Mouse (Mus musculus) heart, adult 11 months (tissue): ENCODE measurements around the gene Ntm.

Experiments
- DNase-seq: peaks from one replicate; pipeline ENCODE4 v3.0.0; 2022

Gene Ntm

DNA sequence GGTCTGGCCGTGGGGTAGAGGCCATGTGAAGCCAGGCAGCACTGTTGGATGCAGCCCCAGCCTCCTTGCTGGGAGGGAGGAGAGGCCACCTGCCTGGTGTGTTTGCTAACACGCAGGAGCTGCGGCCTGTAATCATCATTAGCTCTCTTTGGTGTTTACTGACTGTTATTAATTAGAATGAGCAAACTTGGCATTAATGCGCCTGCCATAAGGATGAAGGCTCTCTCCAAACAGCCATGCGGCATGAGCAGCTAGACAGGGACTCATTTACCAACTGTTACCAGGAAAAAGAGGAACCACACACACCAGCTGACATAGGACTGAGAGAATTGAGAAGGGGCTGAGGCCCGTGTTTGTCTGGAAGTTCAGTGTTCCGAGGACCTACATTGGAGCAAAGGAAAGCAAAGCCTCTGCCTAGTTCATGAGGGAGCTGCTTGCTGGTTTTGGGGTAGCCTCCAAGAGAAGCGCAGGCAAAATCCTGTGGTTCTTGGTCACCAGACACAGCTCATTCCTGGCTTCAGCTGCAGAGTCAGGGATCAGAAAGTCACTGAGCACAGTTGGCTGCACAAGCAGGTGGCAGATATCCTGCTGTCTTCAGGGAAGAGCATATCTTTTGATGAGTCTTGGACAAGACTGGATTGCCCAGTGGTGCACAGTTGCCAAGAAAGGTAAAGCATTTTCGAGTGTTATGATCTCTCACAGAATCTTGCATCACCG is 171.6 kb downstream of the Ntm start:
- DNase-seq = peak; percentile 74

DNA sequence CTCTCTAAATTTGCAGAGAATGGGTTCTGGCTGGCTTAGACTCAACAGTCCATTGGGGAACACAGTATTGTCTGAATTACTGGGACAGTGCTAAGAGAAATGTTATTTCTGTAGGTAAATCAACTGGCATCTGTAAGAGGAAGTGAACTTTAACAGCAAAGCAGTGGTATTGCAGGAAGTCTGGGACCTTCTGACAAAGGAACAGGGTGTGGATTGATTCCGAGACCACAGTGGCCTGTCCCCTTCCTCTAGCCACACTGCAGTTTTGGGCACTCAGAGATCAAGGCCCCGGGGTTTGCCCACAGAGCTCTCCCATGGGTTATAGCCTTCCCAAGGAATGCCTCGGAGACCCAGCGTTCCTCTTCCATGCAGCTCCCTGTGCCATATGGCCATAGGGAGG is 172.9 kb downstream of the Ntm start:
- DNase-seq = peak; percentile 21

DNA sequence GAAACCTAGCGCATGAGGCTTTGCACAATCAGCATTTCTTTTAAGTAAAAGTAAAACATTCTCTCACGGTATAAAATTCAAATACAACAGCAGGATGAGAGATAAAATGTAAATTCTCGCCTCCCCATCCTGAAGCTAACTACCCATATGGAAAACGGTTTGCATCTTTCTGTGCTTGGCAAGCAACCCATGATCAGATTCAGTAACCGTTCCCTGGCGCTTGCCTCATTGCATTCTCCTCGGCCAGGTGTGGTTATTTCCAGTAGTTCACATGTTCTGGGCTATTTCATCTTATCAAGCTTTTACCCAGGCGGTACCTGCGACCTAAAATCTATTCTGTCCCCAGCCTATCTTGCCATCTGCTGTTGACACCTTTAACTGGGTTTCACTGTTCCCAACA is 174.1 kb downstream of the Ntm start:
- peak; percentile 64 for DNase-seq

GRCm38 (mm10) chr9:29787408-29787807 is 175.5 kb downstream of the Ntm start:
- peak; percentile 29 for DNase-seq

GRCm38 (mm10) chr9:29782697-29783096 is 180.2 kb downstream of the Ntm start:
- peak; percentile 79 for DNase-seq

- DNase-seq = no peak
Observed at GRCm38 (mm10) chr9:29779739-29780138, 183.2 kb downstream of the Ntm start.

DNA sequence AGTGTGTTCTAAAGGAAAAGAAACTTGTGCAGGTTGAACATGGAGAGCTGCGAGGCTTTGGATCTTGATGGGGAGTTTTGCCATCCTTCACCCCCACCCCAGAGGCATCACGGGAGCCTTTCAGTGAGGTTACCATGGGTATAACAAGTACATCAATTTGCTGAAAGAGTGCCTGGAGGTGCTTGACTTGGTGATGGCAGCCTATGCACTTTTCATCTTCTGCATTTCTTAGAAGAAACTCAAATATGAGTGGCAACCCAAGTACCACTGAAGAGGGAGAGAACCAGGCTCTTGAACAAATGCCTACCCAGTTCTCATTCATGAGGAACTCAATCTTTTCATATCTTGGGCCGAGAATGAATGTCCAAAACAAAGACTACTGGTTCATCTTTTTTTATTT is 186.0 kb downstream of the Ntm start:
- peak; percentile 31 for DNase-seq

DNA sequence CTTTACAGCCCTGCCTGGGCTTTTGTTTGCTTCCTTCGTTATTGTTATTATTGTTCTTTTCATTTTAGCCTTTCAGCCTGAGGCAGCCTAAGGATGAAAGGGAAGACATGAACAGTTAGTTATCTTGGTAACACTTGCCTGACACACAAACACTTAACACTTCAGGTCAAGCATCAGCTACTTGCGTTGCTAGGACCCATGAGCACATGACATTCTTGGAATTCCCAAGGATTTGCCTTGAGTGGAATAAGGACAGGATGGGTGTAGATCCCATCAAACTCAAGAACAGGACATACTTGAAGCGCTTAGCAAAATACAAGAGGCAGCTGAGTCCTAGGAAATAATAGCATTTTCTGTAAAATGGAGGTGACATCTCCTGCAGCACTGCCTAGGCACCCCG is 186.4 kb downstream of the Ntm start:
- DNase-seq = peak; percentile 2

- DNase-seq = peak; percentile 21
Observed at GRCm38 (mm10) chr9:29776030-29776429, 186.9 kb downstream of the Ntm start.

DNA sequence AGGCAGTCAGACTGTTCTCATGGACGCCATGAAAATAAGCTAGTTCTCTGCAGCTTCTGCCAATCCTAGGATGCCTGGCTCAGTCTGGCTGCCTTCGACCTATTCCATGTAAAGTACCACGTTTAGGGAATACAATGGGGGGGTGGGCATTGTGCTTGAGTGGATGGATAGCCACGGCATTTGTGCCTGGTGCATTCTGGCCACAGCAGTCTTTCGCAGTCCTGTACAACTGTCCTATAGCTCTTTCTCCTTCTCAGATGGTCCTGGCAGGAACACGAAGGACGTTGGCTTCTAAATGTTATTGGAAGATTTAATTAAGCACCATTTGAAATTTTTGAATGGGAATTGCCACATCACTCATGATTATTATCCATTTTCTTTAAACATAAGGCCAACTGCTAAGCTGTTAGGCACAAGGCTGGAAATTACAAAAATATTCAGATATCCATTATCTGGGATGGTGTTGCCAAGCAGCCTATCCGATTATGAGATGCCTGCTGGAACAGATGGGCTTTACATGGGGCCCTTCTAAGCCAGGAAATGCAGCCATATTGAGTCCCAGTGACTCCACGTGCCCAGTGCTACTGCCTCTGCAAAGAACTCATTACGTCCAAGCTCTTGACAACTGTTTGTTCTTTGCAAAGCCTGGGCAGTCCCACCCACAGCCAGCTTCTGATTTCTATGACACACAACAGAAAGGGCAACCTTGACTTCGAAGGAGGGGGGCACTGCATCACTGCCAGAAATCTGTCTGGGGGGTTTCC is 190.1 kb downstream of the Ntm start:
- peak; percentile 49 for DNase-seq

DNA sequence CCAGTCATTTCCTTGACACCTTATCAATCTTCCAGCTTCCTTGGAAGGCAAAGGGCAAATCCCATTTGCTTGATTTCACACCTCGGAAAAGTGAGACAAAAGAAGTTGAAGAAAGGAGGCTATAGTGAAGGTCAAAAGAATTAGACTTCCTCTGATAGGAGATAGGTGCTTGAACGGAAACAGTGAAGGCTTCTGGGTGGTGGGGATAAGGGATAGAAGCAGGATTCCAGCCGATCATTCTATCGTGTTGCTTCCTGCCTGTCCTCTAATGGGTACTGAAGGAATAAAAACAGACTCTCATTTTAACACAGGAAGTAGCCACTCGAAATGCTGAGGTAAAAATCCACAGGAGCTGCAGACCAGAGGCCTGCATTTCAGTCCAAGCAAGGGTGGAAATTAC is 191.1 kb downstream of the Ntm start:
- peak; percentile 39 for DNase-seq

DNA sequence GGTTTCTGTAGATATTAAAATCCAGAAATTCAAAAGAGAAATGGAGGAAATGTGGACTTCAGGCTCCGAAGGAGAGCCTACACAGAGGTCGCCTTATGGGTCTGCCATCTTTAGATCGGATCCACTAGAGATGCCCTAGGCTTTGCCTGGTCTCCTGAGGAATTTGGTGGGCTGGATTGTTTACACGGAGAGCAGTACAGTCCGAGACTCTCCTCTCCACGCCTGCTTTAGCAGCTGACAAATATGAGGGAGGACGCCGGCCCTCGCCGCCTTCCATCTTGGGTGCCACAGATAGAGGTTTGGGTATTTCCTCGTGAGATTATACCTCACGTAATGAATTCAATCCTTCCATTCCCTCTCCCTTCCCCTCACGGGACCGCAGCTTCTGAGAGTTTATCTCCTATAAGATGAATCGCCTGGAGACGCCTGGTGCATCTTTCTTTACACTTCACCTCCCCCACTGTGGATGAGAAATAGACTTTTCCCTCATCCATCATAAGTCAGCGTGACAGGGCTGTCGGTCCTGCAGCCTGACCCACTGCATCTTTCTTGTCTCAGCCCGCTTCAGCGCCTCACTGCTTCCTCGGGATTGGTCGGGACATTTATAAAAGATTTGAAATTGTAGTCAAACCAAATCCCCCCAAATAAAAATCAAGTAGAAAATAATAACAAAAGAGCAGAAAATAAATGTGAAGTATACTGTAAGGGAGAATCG is 191.7 kb downstream of the Ntm start:
- peak; percentile 64 for DNase-seq

DNA sequence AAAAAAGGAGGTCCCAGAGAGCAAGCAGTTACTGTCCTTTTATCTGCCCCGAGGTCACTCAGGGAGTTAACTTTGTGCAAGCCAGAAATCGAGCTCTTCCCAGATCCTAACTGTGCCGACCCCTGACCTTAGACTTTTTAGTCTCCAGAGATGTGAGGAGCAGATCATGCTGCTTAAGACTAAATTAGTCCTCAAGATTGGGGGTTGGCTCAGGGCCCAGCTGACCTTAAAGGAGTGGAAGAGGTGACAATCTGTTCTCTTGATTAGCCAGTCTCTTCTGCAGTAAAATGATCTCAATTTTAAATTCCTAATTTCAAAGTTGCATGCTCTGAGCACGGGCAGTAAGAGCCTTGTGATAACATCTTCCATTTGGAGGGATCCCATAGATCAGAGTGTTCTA is 193.6 kb downstream of the Ntm start:
- DNase-seq = peak; percentile 86

DNA sequence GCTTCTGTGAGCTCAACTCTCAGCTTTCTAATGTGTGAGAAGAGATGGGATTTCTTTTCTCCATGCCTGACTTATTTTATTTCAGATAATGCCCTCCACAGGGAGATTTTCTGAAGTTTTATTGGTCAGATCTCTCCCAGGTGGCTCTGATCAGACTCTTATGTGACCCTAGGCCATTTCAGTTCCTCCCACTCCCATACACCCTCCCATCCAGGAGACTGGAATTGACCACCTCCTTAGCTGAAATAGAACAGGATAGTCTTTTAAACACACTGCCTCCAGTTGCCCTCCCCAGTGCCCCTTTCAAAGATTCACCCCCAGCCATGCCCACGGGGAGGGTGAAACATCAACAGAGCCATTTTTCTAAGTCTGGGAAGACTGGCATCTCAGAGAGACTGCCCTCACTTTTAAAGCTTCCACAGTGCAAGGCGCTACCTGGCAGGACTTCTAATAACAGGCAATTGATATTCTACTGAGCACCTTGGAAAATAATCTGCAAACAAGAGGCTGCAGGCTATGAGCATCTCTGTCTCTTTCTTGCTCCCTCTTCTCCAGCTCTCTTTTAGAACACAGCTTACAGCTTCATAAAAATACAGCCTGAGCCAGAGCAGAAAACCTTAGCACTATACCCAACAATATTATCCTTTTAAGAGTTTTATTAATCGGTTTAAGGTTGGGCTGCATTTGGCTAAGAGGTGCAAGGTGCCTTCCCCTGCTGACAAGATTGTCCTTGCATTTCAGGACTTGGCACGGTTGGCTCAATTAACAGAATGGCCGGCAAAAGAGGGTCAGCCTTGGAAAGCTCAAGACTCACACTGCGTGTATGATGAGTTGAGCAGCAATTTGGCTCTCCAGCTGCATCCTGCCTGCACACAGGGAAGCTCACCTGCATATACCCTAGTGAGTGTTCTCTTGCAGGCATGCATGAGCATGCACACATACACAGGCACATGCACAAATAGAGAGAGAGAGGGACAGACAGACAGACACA is 196.7 kb downstream of the Ntm start:
- peak; percentile 18 for DNase-seq

GRCm38 (mm10) chr9:29763338-29763737 is 199.6 kb downstream of the Ntm start:
- DNase-seq = no peak

DNA sequence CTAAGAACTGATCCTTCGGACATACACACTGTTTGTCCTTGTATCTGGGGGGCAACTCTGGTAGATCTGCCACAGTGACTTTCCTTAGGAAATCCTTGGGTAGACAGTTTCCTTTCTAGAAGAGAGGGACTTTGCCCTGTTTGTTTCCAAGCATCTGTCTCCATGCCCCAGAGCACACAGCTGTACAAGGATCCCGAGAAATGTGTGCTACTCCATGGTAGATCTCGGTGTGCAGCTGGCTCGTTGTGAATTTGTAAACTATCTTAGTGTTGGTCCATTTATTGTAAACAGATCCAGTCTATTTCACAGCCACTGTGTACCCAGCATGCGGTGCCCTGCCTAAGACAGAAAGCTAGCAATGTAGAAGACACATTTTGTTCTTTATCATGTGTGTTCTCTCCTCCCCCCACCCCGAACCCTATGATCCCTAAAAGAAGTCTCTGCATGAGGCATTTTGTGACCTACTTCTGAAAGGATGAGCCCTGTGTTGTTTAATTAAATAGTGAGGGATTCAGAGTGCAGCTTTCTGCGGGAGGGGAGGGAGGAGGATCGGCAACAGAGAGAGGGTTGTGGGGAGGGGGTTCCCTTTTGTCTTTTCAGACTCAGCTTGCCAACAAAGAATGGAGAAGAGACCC is 200.9 kb downstream of the Ntm start:
- DNase-seq = peak; percentile 70

DNA sequence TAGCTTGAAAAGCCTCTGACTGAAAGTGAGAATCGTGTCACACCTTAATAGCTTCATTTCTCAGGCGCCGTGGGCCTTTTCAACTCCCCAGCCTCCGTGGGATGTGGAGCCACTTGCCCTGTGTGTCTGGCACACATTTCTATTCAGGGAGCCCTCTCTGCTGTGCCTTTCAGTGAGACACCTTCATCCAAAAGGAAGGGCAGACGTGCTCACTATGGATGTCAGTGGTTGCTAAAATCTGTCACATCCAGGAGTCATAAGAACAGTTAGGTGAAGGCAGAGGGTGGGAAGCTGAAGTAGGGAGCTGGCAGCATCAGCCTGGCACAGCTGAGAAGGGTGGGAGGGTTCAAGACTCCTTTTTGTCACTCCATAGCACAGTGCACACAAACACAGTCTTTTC is 201.4 kb downstream of the Ntm start:
- DNase-seq = peak; percentile 57

GRCm38 (mm10) chr9:29759940-29760339 is 203.0 kb downstream of the Ntm start:
- DNase-seq = peak; percentile 86

GRCm38 (mm10) chr9:29759060-29759459 is 203.9 kb downstream of the Ntm start:
- no peak for DNase-seq

GRCm38 (mm10) chr9:29754374-29754773 is 208.6 kb downstream of the Ntm start:
- peak; percentile 29 for DNase-seq

- DNase-seq = peak; percentile 74
Observed at GRCm38 (mm10) chr9:29751396-29751795, 211.5 kb downstream of the Ntm start.
